Mouse (Mus musculus) ovary, postnatal 14 days (tissue): ENCODE data around the gene Gm44805.
"Not testable (repeated sequence)": the region's sequence is repeated elsewhere in the genome, so short reads cannot be mapped to it uniquely, and the experiment has no call there.

Source experiments
- DNase-seq: peaks from one replicate; pipeline ENCODE4 v3.0.0; 2022; ENCODE audit warnings: low spot score

Gene Gm44805

DNA sequence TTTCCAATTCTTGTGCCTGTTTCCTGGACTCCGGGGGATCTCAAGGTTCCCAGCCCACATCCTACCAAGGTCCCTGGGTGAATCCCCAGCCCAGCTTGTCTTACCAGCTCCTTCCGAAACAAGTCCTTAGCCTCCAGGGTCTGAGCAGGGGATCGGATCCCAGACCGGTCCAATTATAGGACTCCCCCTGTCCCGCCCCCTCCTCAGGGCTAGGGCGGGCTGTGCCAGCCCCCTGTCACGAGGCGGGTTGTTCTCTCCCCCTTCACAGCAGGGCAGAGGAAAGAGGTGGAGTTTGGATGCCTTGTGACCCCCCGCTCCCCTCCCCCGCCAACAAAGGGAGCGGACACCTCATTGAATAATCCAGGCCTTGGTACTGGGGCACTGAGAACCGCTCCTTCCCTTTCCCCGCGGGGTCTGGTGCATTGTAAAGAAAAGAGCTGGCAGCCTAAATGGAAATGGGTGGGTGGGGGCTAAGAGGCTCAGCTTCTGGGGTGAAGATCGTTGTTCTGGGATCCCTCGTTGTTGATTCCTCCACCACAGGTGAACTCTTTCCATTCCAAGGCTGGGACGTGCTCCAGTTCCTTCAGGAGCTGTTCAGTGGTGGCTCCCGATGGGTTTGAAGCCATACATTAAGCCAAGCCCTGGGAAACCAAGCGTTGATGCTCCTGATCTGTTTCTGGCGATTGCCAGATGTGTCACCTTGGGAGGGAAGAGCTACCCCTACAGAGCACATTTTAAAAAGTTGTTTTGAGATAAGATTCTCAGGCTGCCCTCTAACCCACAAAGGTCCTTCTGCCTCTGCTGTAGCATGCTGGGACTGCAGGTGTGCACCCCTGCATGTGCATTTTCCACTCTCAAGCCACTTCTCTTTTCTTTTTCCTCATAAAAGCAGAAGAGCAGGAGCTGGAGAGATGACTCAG is 17.9 kb upstream of the Gm44805 start, which contains the start of gene Apoe:
Gene Apoe (minus strand): TSS at position 282 of the 920 bp plus-strand sequence.
- peak; percentile 43 for DNase-seq

DNA sequence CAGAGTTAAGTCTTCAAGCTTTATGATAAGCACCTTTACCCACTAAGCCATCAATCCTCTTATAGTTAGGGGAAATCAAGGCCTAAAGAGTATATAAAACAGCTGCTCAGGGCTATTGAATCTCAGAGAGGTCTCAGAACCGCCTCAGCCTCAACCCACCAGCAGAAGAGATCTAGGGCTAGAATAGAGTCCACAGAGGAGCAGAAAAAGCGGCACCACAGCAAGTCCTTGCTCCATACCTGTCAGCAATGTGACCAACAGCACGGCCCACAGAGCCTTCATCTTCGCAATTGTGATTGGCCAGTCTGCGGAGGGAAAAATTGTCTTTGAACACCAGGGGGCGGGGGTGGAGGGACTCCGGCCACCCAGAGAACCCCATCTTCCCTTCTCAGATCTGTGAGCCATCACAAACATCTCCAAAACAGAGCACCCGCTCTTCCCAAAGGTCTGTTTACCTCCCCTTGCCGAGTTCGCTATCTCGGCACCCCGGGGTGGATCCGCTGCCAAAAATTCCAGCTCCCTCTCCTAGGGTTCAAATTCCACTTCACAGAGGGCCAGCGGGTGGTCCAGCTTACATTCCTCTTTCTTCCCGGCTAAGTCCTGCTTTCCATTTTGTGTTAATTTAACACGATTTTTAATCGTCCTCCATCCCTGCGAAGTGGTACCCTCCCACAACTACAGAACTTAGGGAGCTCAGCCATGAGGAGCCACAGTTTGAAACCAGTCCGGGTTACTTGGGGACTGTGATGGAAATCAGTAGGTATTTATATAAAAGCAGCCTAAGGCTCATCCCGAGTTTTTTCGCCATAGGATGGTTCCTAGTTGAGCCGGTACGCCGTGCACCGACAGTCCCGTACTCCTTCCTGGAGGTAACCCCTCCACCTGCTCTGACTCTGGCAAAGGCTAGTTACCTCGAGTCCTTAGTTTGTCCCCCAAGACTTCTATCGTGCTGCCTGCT is 17.0 kb upstream of the Gm44805 start:
- DNase-seq, result no peak

DNA sequence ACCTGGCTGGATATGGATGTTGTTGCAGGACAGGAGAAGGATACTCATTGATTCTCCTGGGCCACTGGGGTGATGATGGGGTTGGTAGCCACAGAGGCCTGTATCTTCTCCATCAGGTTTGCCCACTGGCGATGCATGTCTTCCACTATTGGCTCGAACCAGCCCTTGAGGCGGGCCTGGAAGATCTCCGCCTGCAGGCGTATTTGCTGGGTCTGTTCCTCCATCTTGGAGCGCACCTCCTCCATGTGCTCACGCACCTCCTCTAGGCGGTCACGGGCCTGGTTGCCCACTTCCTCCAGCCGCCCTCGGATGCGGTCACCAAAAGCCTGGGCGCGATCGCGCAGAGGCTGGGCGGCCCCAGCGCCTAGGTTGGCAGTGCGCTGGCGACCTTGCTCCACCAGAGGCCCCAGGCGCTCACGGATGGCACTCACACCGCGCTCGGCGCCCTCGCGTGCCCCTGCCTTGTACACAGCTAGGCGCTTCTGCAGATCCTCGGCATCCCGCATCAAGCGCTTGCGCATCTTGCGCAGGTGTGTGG is 15.2 kb upstream of the Gm44805 start:
- DNase-seq, result no peak

DNA sequence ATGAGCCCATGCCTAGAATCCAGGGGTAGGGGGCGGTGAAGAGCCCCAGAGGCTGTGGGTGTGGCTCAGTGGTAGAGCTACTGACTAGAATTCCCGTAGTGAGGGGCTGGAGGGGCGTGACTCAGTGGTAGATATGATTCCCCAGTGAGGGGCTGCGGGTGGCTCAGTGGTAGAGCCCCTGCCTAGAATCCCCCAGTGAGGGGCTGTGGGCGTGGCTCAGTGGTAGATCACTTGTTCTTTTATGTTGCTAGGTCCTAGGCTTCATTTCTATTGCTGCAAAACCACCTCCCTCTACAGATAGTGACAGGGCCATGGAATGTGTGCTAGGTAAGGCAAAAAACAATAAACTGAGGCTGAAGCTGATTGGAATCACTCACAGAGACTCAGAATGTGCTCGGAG is 14.7 kb upstream of the Gm44805 start:
- no peak for DNase-seq

DNA sequence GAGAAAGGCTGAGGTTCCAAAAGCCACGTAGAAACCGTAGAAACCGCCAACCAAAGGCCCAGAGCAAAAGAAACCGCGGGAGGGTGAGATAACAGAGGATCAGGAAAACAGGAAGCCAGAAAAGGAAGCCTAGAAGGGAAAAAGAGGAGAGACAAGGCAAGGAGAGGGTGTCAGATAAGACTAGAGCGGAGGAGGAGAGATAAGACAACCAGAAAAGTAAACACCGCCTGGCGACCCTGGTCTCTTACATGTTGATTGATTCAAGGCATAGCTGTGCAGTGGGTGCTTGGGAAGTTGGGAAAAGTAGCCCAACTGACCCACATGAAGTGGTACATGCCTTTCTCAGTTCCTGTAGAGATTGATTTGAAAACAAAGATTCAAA is 14.0 kb upstream of the Gm44805 start:
- DNase-seq, result no peak

DNA sequence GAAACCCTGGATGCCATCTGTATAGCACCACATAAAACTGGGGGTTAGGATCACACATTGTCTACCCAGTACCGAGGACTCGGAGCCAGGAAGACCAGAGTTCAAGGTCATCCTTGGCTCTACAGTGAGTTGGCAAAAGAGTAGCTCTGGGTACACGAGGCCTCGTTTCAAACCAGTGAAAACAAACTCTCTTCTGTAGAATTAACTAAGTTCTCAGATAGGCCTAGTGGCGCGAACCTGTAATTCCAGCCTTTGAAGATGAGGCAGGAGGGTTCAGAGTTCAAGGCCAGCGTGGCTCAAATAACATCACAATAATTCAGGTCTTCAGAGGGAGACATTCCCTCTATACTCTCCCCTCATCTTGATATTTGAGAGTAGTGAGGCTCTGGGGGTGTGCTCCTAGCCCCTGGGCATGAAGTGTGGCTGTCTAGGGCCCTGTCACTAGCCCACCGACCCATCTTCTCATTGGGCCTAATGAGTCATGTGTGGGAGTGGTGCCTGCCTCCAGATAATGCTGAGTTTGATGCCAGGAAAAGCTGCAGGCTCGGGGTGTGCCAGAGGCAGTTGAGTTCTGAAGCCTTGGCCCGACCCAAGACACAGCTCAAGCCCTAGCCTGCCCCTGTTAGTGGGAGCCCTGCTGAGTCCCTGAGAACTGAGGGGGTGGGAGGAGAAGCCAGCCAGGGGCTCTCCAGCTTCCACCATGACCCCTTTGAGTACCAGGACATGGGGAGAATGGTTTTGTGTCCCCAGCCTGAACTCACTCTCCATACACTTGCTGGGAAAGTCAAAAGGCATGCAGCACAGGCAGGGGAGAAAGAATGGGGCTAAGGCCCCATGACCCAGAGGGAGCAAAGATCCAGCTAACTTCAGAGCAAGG is 13.4 kb upstream of the Gm44805 start:
- no peak for DNase-seq

DNA sequence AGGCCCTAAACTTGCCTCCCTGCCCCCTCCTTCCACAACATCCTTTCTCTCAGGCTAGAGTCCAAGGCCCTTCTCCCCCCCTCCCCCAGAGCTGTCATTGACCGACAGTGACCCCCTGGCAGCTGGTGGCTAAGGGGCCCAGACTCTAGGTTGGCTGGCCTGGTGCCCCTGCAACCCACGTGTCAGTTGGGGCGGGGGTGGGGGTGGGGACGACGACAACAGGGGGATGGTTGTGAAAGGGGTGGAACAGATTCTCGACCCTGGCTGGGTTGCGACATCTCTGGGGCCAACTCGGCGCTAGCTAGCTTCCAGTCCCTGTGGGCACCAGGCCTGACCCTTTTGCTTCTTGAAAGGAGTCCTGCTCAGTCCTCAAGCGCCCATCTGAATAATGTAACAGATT is 12.2 kb upstream of the Gm44805 start:
- no peak for DNase-seq

DNA sequence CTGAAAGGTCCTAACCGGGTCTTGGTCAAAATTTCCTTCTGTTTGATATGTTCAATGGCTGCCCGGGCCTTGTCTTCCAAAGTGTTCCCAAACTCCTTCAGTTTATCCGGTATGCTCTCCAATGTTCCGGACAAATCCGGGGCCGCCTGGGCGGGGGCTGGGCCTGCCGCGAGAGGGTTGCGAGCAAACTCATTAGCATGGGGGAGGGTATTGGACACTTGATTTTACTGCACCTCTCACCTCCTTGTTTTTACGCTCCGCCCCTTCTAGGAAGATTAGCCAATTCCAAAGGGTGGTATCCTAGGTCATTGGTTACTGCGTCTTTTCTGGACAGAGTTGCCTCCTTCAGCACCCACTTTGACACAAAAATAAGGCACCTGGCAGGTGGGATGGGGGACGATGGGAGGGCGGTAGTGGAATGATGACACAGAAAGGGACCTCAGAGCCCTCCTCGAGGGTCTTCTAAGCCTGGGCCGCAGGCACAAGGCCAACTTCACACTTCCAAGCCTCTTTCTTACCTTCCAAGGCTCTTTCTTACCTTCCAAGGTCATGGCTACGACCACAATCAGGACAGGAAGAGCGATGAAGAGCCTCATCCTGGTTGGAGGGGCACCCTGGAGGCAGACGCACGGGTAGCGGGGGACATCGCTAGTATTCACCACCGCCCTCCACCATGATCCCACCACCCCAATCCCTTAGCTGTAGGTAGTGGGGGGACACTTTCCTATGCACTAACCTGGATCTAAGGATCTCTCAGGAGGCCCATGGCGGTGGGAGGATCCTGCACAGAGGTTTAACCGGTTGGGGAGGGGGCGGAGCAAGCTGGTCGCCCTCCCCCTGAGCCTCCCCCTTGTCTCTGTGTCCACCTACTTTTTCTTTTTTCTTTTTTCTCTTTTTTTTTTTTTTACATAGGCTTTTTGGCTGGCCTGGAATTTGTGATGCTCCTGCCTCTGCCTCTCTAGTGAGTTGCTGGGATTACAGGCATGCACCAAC is 10.9 kb upstream of the Gm44805 start, which contains the start of gene Apoc1:
Gene Apoc1 (minus strand): TSS at position 788 of the 993 bp plus-strand sequence.
- no peak for DNase-seq

DNA sequence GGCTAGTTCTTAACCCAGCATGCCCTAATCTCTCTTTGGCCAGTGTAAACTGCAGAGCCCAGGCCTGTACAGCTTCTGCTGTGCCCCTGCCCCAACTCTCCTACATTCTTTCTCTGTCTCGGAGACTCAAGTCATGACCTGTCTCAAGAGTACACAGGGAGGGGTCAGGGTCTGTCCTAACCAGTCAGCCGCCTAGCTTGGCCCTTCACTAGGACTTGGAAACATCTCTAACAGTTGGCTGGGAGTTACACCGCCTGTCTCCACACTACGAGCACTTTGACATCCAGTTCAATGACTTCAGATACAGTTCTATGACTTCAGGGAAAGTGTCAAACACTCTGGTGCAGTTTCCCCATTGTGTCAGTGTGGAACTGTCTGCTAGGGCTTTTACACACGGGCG is 10.2 kb upstream of the Gm44805 start:
- DNase-seq, result no peak

DNA sequence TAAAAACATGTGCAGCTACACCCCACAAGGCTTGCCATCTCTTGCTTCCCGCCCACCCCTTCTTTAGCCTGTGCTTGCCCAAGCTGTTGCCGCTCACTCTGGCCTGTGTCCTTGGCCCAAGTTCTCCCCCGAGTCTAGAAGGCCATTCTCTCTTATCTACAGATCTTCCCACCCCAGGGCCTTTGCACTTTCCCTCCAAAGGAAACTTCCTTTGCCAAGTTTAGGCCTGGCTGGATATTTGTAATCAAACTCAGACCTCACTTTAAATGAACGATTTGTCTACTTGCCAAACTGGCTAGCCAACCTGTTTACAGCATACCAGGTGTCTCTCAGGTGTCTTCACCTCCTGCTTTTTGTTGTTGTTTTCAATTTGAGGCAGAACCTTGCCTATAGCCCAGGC is 9.6 kb upstream of the Gm44805 start:
- no peak for DNase-seq

DNA sequence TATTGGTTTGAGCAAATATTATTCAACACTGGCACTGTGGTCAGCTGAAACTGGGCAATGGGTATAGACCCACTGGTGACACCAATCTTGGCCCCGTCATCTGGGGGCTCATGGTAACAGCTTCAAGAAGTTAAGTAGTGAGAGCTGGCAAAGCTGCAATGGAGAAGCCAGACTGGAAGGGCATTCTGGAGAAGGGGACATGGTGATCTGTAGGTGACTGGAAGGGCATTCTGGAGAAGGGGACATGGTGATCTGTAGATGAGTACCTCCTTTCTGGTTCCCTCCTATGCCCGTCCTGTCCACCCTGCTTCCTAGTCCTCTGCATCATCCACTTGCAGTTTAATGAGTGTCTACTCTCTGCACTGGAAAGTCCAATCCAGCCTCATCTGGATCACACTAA is 7.4 kb upstream of the Gm44805 start:
- no peak for DNase-seq

DNA sequence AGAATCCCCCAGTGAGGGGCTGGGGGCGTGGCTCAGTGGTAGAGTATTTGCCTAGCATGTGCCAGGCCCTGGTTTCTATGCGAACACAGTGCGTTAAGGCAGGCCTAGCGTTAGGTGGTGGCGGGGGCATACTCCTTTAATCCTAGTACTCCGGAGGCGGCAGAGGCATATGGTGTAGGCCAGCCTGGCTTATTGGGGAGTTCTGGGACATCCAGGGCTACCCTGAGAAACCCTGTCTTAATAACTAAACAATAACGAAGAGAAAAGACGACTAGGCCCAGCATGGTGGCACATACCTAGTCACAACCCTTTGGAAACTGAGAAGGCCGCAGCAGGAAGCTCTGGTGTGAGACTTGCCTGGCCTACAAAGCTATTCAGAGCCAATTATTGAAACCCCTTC is 6.9 kb upstream of the Gm44805 start:
- DNase-seq, result no peak

DNA sequence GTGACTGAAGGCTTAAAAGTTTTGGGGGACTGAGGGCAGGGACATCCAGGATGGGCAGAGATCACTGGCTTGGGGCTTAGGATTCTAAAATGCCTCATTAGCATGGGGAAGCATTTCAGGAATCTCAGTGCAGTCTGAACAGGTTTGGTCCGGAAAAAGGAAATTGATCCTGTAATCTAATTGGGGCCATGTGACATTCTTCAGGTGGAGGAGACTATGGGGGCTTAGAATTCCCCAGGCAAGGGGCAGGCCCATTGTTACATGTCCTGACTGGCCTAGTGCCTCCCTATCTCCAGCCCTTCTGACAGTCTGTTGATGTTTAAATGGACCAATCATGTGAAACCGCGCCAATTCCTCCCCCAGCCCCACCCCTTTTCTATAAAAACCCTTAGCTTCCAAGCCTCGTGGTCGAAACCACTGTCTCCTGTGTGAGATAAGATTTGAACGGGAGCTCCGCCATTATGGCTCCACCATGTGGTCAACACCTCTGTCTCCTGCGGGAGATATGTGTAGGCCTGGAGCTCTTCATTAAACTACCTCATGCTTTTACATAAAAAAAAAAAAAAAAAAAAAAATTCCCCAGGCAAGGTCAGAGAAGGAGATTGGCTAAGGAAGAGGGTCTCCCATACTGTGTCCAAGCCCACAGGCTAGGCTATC is 5.8 kb upstream of the Gm44805 start:
- DNase-seq, result not testable (repeated sequence)

DNA sequence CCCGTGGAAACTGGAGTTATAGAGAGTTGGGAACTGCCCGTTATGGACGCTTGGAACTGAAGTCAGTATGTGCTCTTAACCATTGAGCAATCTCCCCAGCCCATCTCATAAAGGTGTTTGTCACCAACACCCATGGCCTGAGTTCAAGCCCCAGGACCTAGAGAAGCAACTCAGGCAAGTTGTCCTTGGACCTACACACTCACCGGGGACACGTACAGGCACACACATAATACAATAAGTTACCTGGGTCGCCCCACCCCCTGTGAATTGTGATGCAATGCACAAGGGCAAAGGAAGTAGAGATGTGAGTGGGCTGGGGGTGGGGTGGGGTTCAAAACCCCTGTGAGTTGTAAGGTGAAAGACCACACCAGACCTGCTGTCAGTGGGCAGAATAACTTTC is 5.3 kb upstream of the Gm44805 start:
- DNase-seq, result no peak

DNA sequence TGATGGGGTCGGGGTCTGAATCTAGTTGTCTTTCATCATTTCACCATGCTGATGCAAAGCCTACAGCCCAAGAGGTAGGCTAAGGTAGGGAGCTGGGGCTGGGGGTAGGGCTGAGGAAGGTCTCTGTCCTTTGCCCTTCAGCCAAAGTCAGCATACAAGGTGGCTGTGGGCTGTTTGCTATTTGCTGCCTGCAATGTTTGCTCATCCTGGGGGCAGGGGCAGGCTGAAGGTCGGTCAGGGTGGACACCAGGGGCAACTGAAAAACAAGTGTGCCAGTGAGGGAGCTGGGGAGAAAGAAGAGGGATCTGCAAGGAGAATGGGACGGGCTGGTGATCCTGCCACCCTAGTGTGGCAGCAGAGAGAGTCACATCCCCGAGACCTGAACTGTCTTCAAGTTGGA is 4.2 kb upstream of the Gm44805 start:
- DNase-seq, result no peak

DNA sequence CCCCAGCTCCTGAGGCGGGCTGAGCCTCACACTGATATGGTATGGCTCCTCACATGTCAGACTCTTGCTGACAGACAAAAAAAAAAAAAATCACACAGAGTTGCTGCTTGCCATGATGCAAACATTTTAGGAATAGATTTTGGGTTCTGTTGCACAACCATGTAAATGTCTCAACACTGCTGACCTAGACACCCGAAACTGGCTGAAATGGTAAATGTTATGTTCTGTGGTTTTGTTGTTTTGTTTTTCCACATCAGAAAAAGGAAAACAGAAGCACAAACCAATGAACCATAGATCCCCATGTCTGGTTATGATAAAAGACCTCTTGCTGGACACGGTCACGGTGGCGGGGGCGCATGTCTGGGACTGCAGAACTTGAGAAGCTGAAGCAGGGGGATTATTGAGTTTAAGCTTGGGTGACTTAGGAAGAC is 2.6 kb upstream of the Gm44805 start:
- no peak for DNase-seq

DNA sequence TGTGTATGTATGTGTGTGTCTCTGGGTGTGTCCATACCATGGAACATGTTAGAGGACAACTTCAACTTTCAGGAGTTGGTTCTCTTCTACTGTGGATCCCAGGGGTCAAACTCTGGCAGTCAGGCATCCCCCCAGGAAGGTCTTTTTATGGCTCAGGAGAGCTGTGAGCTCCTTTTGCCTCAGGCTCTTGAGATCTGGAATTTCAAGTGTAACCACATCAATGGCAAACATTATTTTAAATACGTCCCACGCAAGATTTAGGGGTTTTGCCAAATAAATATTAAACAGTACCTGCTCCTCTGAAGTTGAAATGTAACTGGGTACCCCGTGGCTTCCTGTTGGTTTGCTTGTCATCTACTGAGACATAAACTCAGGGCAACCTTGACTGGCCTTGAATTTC is 1.8 kb upstream of the Gm44805 start:
- DNase-seq, result no peak

DNA sequence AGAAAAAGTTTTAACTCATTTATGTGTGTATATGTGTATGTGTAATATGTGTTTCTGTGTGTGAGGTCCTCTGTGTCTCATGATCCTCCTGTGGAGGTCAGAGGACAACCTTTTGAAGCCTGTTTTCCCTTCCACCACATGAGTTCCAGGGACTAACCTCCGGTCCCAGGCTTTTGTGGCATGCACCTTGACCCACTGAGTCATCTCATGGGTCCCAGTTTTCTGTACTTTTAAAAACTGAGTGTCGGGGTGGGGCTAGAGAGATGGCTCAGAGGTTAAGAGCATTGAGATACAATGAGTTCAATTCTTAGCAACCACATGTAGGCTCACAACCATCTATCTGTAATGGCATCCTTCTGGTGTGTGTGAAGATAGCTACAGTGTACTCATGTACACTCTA is 521 bp downstream of the Gm44805 start:
- DNase-seq, result no peak

DNA sequence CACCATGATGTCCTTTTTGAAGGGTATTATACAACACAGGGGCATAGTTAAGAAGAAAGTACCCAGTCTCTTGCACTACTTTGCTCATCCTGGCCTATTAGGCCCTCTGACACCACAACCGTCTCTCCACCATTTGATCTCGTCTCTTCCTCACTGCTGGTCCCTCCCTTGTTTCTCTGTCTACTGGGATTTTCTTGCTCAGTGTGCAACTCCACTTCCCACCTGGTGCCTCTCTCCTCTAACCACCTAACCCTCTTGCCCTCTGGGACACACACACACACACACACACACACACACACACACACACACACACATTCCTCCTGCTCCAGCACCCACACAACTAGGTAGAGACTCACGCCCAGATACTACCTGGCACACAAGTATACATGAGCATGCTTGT is 2.3 kb downstream of the Gm44805 start:
- DNase-seq, result no peak

DNA sequence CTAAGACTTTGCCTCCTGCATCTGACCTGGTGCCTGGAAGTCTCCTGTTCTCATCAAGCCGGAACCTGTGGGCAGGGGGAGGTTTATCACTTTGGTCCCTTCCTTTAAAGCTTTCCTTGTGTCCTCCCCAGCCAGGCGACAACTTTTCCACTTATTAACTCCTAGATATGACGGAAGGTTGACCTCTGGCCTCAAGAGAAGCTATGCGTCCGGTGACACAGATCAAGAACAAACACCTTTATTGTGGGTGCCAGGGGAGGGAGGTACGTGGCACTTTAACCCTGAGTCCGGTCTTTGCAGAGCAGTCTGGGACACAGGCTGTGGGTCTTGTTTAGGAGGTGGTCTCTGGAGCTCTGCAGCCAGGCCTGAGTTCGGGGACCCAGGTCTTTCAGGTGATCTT is 3.4 kb downstream of the Gm44805 start, which contains the start of gene Apoc2:
Gene Apoc2 (minus strand): TSS at position 70 of the 400 bp plus-strand sequence.
- no peak for DNase-seq
